Mouse (Mus musculus): ENCODE results near the gene Trim71. TPM values are rescaled to one million over a fixed set of nuclear protein-coding genes. Genes with fewer than 3 reads are reported as not detected.

The Trim71 gene
- polyA plus RNA-seq, 1 experiment from 2014 or later, result 0.71 TPM

DNA sequence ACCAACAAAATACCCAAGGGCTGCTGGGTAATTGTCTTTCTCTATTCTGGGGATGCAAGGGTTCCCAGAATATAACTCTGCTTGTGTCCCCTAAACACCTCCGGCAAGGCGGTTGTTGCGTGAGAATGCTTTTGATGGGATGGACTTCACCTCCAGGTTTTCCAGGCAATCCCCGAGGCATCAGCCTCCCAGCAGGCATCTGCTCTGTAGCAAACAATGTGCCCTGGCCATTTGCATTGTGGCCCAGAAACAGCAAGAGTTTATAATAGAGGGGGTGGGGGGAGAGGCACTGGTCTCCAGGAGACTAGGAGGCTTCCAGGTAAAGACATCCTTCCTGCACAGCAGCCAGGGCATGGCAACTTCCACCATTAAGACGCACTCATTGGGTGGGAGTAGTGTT, 15.1 kb downstream of the Trim71 start:
- Histone ChIP-seq H3K9me3 (replicated peaks; ENCODE audit: control insufficient read depth, low read length) (no peaks in the 10 kb centered on the region), H3K27ac (ENCODE audit: low read length) (peak overlapping the region; percentile 33; the same call in 1 of the 2 replicates), H3K4me1 (ENCODE audit: control insufficient read depth, low read depth, low read length) (peaks cover 13% of the 10 kb centered on the region), H3K27me3 (ENCODE audit: control insufficient read depth, insufficient read depth, low read depth, low read length) (no peaks in the 10 kb centered on the region), H3K9ac (ENCODE audit: low read depth, low read length) (no peak overlapping the region), H3K4me2 (ENCODE audit: low read depth, low read length) (no peak overlapping the region), H3K4me3 (ENCODE audit: low read depth, low read length) (no peak overlapping the region), H3K36me3 (ENCODE audit: control insufficient read depth, insufficient read depth) (no peaks in the 10 kb centered on the region)
- WGBS (ENCODE audit: insufficient replicate concordance), result 57% methylated on average over 5 of the region's 5 CpGs
- ATAC-seq (ENCODE audit: low read depth), result no peak

DNA sequence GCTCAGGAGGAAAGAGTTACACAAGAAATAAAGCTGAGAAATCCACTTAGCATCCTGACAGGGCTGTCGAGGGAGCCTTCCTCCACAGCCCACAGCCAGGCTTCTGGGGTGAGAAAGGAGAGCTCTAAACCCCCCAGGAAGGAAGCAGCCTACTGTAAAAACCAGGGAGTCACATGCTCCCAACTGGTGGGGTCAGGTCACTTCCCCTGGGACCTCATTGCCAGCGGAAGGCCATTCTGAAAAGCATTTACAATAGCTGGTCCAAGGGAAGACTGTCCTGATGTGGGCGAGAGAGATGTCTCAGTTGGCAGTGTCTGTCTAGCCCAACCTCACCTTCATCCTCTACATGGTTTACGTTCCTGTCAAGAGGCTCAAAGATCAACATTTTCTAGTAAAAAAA, 15.7 kb downstream of the Trim71 start:
- Histone ChIP-seq H3K9ac (ENCODE audit: low read depth, low read length) (no peak overlapping the region), H3K4me3 (ENCODE audit: low read depth, low read length) (no peak overlapping the region), H3K9me3 (replicated peaks; ENCODE audit: control insufficient read depth, low read length) (no peaks in the 10 kb centered on the region), H3K27me3 (ENCODE audit: control insufficient read depth, insufficient read depth, low read depth, low read length) (no peaks in the 10 kb centered on the region), H3K36me3 (ENCODE audit: control insufficient read depth, insufficient read depth) (no peaks in the 10 kb centered on the region), H3K27ac (ENCODE audit: low read length) (peak overlapping the region; percentile 34), H3K4me1 (ENCODE audit: control insufficient read depth, low read depth, low read length) (peaks cover 14% of the 10 kb centered on the region), H3K4me2 (ENCODE audit: low read depth, low read length) (no peak overlapping the region)
- WGBS (ENCODE audit: insufficient replicate concordance), result 40% methylated on average over 4 of the region's 4 CpGs
- peak; percentile 15; the same call in 1 of the 2 replicates for ATAC-seq (ENCODE audit: low read depth)

DNA sequence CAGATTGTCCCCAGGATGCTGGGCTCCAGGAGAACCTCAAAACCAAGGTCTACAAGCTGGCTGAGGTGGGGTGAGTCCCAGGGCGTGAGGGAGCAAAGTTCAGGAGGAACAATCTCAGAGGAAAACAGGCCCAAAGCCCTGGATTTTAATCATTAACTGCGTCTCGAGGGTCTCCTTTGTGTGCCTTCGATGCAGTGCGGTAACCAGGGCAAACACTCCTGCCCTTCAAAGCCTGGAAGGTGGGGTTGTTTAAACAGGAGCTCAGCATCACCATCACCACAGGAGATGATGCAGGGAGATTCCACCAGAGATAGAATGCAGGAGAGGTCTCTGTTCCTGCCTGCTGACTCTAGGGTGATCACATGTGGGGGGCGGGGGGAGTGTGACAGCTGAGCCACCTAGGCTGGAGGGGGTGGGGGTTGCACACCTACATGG, 16.5 kb downstream of the Trim71 start:
- Histone ChIP-seq H3K27me3 (ENCODE audit: control insufficient read depth, insufficient read depth, low read depth, low read length) (no peaks in the 10 kb centered on the region), H3K36me3 (ENCODE audit: control insufficient read depth, insufficient read depth) (no peaks in the 10 kb centered on the region), H3K4me2 (ENCODE audit: low read depth, low read length) (no peak overlapping the region), H3K9ac (ENCODE audit: low read depth, low read length) (no peak overlapping the region), H3K4me1 (ENCODE audit: control insufficient read depth, low read depth, low read length) (peaks cover 14% of the 10 kb centered on the region), H3K4me3 (ENCODE audit: low read depth, low read length) (no peak overlapping the region), H3K27ac (ENCODE audit: low read length) (peak overlapping the region; percentile 68), H3K9me3 (replicated peaks; ENCODE audit: control insufficient read depth, low read length) (no peaks in the 10 kb centered on the region)
- 49% methylated on average over 6 of the region's 6 CpGs for WGBS (ENCODE audit: insufficient replicate concordance)
- ATAC-seq (ENCODE audit: low read depth), result peak; percentile 62

DNA sequence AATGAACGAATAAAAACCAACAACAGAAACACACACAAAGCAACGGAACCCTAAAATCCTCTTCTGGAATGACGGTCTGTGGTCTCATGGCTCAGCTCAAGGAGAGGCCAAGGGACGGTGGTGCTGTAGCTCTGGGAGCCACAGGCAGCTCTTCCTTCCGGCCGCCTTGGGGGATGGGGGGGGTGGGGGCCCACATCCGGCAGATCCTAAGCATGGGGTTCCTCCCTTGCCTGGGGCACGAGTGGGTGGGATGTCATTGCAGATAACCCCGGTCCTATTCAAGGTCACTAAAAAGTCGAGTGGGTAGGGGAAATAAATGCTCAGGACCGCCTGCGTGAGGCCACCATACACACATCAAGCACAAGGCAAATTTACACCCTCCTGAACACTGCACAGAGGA, 17.4 kb downstream of the Trim71 start:
- no peaks in the 10 kb centered on the region for H3K9me3 ChIP-seq (replicated peaks; ENCODE audit: control insufficient read depth, low read length)
- H3K36me3 ChIP-seq (ENCODE audit: control insufficient read depth, insufficient read depth), result no peaks in the 10 kb centered on the region
- peak overlapping the region; percentile 68 for H3K27ac ChIP-seq (ENCODE audit: low read length)
- no peak overlapping the region for H3K4me3 ChIP-seq (ENCODE audit: low read depth, low read length)
- H3K4me1 ChIP-seq (ENCODE audit: control insufficient read depth, low read depth, low read length), result peaks cover 14% of the 10 kb centered on the region
- no peak for ATAC-seq (ENCODE audit: low read depth)
- no peak overlapping the region for H3K4me2 ChIP-seq (ENCODE audit: low read depth, low read length)
- 14% methylated on average over 12 of the region's 12 CpGs for WGBS (ENCODE audit: insufficient replicate concordance)
- no peak overlapping the region for H3K9ac ChIP-seq (ENCODE audit: low read depth, low read length)
- no peaks in the 10 kb centered on the region for H3K27me3 ChIP-seq (ENCODE audit: control insufficient read depth, insufficient read depth, low read depth, low read length)

DNA sequence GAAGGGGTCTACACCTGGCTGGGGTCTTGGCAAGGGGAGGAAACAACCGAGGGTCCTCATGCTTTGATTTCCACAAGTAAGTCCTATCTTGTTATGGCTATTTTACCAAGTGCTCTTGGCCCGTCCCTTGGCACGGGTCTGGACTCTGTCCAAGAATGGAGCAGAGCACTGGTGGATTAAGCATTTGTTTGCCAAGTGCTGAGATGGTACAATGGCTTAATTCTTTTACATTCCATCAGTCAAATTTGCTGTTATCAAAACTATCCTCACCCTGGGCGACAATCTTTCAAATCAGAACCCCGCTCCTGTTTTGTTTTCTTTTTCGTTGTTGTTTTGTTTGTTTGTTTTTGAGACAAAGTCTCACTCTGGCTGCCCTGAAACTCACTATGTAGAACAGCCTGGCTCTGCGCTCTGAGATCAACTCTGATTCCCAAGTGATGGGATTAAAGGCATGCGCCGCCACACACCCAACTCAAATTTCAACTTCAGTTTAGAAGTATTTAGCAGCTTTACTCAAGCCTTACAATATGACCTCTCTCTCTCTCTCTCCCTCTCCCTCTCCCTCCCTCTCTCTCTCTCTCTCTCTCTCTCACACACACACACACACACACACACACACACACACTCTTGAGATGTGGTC, 19.3 kb downstream of the Trim71 start:
- no peaks in the 10 kb centered on the region for H3K27me3 ChIP-seq (ENCODE audit: control insufficient read depth, insufficient read depth, low read depth, low read length)
- H3K4me3 ChIP-seq (ENCODE audit: low read depth, low read length), result no peak overlapping the region
- no peak for ATAC-seq (ENCODE audit: low read depth)
- WGBS (ENCODE audit: insufficient replicate concordance), result 52% methylated on average over 9 of the region's 9 CpGs
- H3K36me3 ChIP-seq (ENCODE audit: control insufficient read depth, insufficient read depth), result no peaks in the 10 kb centered on the region
- no peaks in the 10 kb centered on the region for H3K9me3 ChIP-seq (replicated peaks; ENCODE audit: control insufficient read depth, low read length)
- H3K27ac ChIP-seq (ENCODE audit: low read length), result no peak overlapping the region
- no peak overlapping the region for H3K9ac ChIP-seq (ENCODE audit: low read depth, low read length)
- no peak overlapping the region for H3K4me2 ChIP-seq (ENCODE audit: low read depth, low read length)
- H3K4me1 ChIP-seq (ENCODE audit: control insufficient read depth, low read depth, low read length), result peaks cover 22% of the 10 kb centered on the region

DNA sequence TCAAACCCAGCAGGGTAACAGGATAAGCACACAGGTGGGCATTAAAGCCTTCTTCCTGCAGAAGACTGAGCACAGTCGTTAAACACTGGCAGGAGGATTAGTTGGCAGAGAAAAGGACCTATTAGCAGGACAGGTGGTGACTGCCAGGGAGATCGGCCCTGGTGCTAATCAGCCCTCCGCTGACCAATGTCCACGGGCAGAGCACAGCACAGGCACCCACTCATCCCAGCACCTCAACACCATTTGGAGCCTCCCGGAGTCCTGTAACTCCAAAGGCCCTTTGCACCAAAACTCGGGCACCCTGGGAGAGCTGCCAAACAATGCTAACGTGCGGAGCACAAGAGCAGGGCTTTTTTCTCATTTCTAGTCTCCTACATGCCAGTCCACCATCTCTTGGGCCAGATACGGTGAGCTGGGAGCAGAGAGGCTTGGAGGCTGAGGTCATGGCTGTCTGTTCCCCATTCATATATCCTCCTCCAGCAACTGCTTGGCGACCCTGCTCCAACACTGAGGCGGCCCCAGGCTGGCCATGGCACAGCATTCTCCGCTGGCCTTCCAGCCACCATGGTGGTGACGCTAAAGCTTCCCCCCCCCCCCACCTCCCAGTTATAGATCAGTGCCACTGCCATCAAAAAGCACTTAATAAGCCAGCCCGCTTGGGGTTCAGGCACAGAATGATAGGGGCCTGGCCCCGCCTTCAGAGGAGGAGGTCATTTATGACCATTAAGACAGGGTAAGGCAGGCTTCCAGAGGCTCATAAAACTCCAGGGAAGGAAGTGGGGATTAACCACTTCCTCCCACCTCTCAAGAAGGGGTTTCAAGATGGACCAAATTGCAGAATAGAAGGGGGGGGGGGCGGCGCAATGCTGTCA, 20.1 kb downstream of the Trim71 start:
- Histone ChIP-seq H3K9ac (ENCODE audit: low read depth, low read length) (no peak overlapping the region), H3K4me3 (ENCODE audit: low read depth, low read length) (no peak overlapping the region), H3K4me1 (ENCODE audit: control insufficient read depth, low read depth, low read length) (peaks cover 22% of the 10 kb centered on the region), H3K27ac (ENCODE audit: low read length) (no peak overlapping the region), H3K36me3 (ENCODE audit: control insufficient read depth, insufficient read depth) (no peaks in the 10 kb centered on the region), H3K9me3 (replicated peaks; ENCODE audit: control insufficient read depth, low read length) (no peaks in the 10 kb centered on the region), H3K4me2 (ENCODE audit: low read depth, low read length) (no peak overlapping the region), H3K27me3 (ENCODE audit: control insufficient read depth, insufficient read depth, low read depth, low read length) (no peaks in the 10 kb centered on the region)
- WGBS (ENCODE audit: insufficient replicate concordance), result 46% methylated on average over 15 of the region's 17 CpGs
- no peak for ATAC-seq (ENCODE audit: low read depth)

DNA sequence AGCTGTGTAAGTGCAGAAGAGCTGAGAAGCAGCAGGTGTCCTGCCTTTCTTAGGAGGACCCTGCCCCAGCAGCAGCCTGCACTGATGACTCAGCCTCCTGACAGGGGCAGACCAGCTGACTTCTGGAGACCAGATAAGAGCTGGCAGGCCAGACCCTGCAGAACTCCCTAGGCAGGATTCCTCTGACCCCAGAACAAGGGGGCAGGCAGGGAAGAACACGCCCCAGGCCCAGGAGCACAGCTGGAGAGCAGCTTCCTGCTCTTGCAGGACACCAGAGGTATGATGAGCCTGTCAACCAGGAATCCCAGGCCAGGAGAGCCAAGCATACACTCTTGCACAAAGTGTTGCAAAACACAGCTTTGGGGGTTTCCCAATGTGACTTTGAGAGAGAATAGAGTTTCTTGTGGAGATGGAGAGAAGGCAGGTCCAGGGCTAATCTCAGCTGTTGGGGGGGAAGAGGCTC, 22.9 kb downstream of the Trim71 start:
- no peaks in the 10 kb centered on the region for H3K27me3 ChIP-seq (ENCODE audit: control insufficient read depth, insufficient read depth, low read depth, low read length)
- no peaks in the 10 kb centered on the region for H3K9me3 ChIP-seq (replicated peaks; ENCODE audit: control insufficient read depth, low read length)
- WGBS (ENCODE audit: insufficient replicate concordance), result 5% methylated on average over 1 of the region's 1 CpGs
- no peak overlapping the region for H3K4me2 ChIP-seq (ENCODE audit: low read depth, low read length)
- H3K4me1 ChIP-seq (ENCODE audit: control insufficient read depth, low read depth, low read length), result peaks cover 15% of the 10 kb centered on the region
- H3K27ac ChIP-seq (ENCODE audit: low read length), result peak overlapping the region; percentile 26; the same call in 1 of the 2 replicates
- H3K36me3 ChIP-seq (ENCODE audit: control insufficient read depth, insufficient read depth), result no peaks in the 10 kb centered on the region
- no peak overlapping the region for H3K4me3 ChIP-seq (ENCODE audit: low read depth, low read length)
- ATAC-seq (ENCODE audit: low read depth), result peak; percentile 52
- no peak overlapping the region for H3K9ac ChIP-seq (ENCODE audit: low read depth, low read length)

DNA sequence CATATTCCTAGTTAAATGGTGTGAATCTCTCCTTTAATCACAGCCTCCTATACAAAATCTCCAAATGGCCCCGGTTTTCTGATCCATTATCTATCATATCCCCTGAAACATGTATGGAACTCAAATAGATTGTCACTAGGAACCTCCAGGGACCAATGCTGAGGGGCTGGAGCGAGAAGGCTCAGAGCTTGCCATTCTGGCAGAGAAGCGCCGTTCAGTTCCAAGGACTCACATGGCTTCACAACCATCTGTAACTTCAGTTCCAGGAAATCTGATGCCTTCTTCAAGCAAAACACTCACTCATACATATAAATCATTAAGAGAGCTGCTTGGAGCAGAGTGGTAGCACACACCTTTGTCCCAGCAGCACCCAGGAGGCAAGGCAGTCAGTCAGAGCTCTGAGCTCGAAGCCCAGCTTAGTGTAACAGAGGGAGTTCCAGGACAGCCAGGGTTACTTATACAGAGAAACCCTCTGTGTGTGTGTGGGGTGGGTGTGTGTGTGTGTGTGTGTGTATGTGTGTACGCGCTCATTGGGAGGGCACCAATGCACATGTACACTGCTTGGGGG, 25.1 kb downstream of the Trim71 start:
- ATAC-seq (ENCODE audit: low read depth), result no peak

More for the DNA sequence above, 25.1 kb downstream of the Trim71 start:
- Histone ChIP-seq H3K9me3 (replicated peaks; ENCODE audit: control insufficient read depth, low read length) (no peaks in the 10 kb centered on the region), H3K27me3 (ENCODE audit: control insufficient read depth, insufficient read depth, low read depth, low read length) (no peaks in the 10 kb centered on the region), H3K4me3 (ENCODE audit: low read depth, low read length) (no peak overlapping the region), H3K4me1 (ENCODE audit: control insufficient read depth, low read depth, low read length) (peaks cover 9% of the 10 kb centered on the region), H3K36me3 (ENCODE audit: control insufficient read depth, insufficient read depth) (no peaks in the 10 kb centered on the region), H3K27ac (ENCODE audit: low read length) (no peak overlapping the region), H3K4me2 (ENCODE audit: low read depth, low read length) (no peak overlapping the region), H3K9ac (ENCODE audit: low read depth, low read length) (no peak overlapping the region)
- 74% methylated on average over 7 of the region's 7 CpGs for WGBS (ENCODE audit: insufficient replicate concordance)

All from liver, embryonic 16.5 days (tissue).